Mouse (Mus musculus): ENCODE results near the gene Gm20379. TPM values are rescaled to one million over a fixed set of nuclear protein-coding genes. Genes with fewer than 3 reads are reported as not detected.

The Gm20379 gene
- polyA plus RNA-seq, 1 experiment from 2014 or later: 0.25 TPM

- Histone ChIP-seq H3K4me2 (replicated peaks; ENCODE audit: low read depth, low read length) (no peak overlapping the region), H3K4me1 (ENCODE audit: insufficient read depth, low read depth, low read length) (no peaks in the 10 kb centered on the region), H3K4me3 (ENCODE audit: low read depth, low read length) (no peak overlapping the region), H3K9ac (replicated peaks; ENCODE audit: low read depth) (no peak overlapping the region), H3K9me3 (ENCODE audit: low read length) (no peaks in the 10 kb centered on the region), H3K36me3 (ENCODE audit: insufficient read depth, low read length) (no peaks in the 10 kb centered on the region), H3K27ac (ENCODE audit: low read length) (no peak overlapping the region), H3K27me3 (replicated peaks; ENCODE audit: insufficient read depth, low read length) (no peaks in the 10 kb centered on the region)
- WGBS: 86% methylated on average over 4 of the region's 4 CpGs
- ATAC-seq (no peak), DNase-seq (ENCODE audit: low spot score) (no peak)
- TF ChIP-seq CTCF (IDR thresholded peaks at IDR 0.05): no peak
- no peak for TF ChIP-seq EP300 (IDR thresholded peaks at IDR 0.05)
Observed at GRCm38 (mm10) chr13:92302466-92302865, 3.3 kb upstream of the Gm20379 start.

GRCm38 (mm10) chr13:92303062-92303948 is 2.5 kb upstream of the Gm20379 start:
- H3K9ac ChIP-seq (replicated peaks; ENCODE audit: low read depth): no peak overlapping the region
- no peak for DNase-seq (ENCODE audit: low spot score)
- 84% methylated on average over 8 of the region's 8 CpGs for WGBS
- H3K4me2 ChIP-seq (replicated peaks; ENCODE audit: low read depth, low read length): no peak overlapping the region
- no peaks in the 10 kb centered on the region for H3K36me3 ChIP-seq (ENCODE audit: insufficient read depth, low read length)
- ATAC-seq: no peak
- H3K4me1 ChIP-seq (ENCODE audit: insufficient read depth, low read depth, low read length): no peaks in the 10 kb centered on the region
- no peak overlapping the region for H3K27ac ChIP-seq (ENCODE audit: low read length)
- H3K4me3 ChIP-seq (ENCODE audit: low read depth, low read length): no peak overlapping the region
- no peaks in the 10 kb centered on the region for H3K9me3 ChIP-seq (ENCODE audit: low read length)
- H3K27me3 ChIP-seq (replicated peaks; ENCODE audit: insufficient read depth, low read length): no peaks in the 10 kb centered on the region
- no peak for TF ChIP-seq CTCF (IDR thresholded peaks at IDR 0.05)
- TF ChIP-seq EP300 (IDR thresholded peaks at IDR 0.05): no peak

- Histone ChIP-seq H3K27ac (ENCODE audit: low read length) (no peak overlapping the region), H3K27me3 (replicated peaks; ENCODE audit: insufficient read depth, low read length) (no peaks in the 10 kb centered on the region), H3K4me1 (ENCODE audit: insufficient read depth, low read depth, low read length) (no peaks in the 10 kb centered on the region), H3K36me3 (ENCODE audit: insufficient read depth, low read length) (no peaks in the 10 kb centered on the region), H3K9me3 (ENCODE audit: low read length) (no peaks in the 10 kb centered on the region), H3K4me3 (ENCODE audit: low read depth, low read length) (no peak overlapping the region), H3K4me2 (replicated peaks; ENCODE audit: low read depth, low read length) (no peak overlapping the region), H3K9ac (replicated peaks; ENCODE audit: low read depth) (no peak overlapping the region)
- no peak for ATAC-seq
- TF ChIP-seq EP300 (IDR thresholded peaks at IDR 0.05) (no peak), CTCF (IDR thresholded peaks at IDR 0.05) (no peak)
- DNase-seq (ENCODE audit: low spot score): no peak
- WGBS: 97% methylated on average over 5 of the region's 5 CpGs
Observed at GRCm38 (mm10) chr13:92304291-92304690, 1.5 kb upstream of the Gm20379 start.

- no peak for TF ChIP-seq EP300 (IDR thresholded peaks at IDR 0.05)
- TF ChIP-seq CTCF (IDR thresholded peaks at IDR 0.05): no peak
- 88% methylated on average over 5 of the region's 5 CpGs for WGBS
Observed at GRCm38 (mm10) chr13:92314613-92315012, 8.8 kb downstream of the Gm20379 start.

GRCm38 (mm10) chr13:92320770-92321169 is 15.0 kb downstream of the Gm20379 start:
- DNase-seq (ENCODE audit: low spot score): no peak
- ATAC-seq: no peak
- Histone ChIP-seq H3K27me3 (replicated peaks; ENCODE audit: insufficient read depth, low read length) (no peaks in the 10 kb centered on the region), H3K27ac (ENCODE audit: low read length) (no peak overlapping the region), H3K4me1 (ENCODE audit: insufficient read depth, low read depth, low read length) (no peaks in the 10 kb centered on the region), H3K4me3 (ENCODE audit: low read depth, low read length) (no peak overlapping the region), H3K9ac (replicated peaks; ENCODE audit: low read depth) (no peak overlapping the region), H3K9me3 (ENCODE audit: low read length) (no peaks in the 10 kb centered on the region), H3K4me2 (replicated peaks; ENCODE audit: low read depth, low read length) (no peak overlapping the region), H3K36me3 (ENCODE audit: insufficient read depth, low read length) (peaks cover 5% of the 10 kb centered on the region; the same call in 1 of the 2 replicates)
- TF ChIP-seq EP300 (IDR thresholded peaks at IDR 0.05) (no peak), CTCF (IDR thresholded peaks at IDR 0.05) (no peak)
- 78% methylated on average over 5 of the region's 5 CpGs for WGBS

More at GRCm38 (mm10) chr13:92314613-92315012, 8.8 kb downstream of the Gm20379 start:
- H3K9me3 ChIP-seq (ENCODE audit: low read length): no peaks in the 10 kb centered on the region
- H3K27ac ChIP-seq (ENCODE audit: low read length): no peak overlapping the region
- no peak for ATAC-seq
- no peak overlapping the region for H3K9ac ChIP-seq (replicated peaks; ENCODE audit: low read depth)
- no peak for DNase-seq (ENCODE audit: low spot score)
- H3K36me3 ChIP-seq (ENCODE audit: insufficient read depth, low read length): no peaks in the 10 kb centered on the region
- H3K4me1 ChIP-seq (ENCODE audit: insufficient read depth, low read depth, low read length): no peaks in the 10 kb centered on the region
- H3K27me3 ChIP-seq (replicated peaks; ENCODE audit: insufficient read depth, low read length): no peaks in the 10 kb centered on the region
- no peak overlapping the region for H3K4me3 ChIP-seq (ENCODE audit: low read depth, low read length)
- H3K4me2 ChIP-seq (replicated peaks; ENCODE audit: low read depth, low read length): no peak overlapping the region

GRCm38 (mm10) chr13:92326030-92326429 is 20.2 kb downstream of the Gm20379 start:
- Histone ChIP-seq H3K9ac (replicated peaks; ENCODE audit: low read depth) (no peak overlapping the region), H3K9me3 (ENCODE audit: low read length) (no peaks in the 10 kb centered on the region), H3K27me3 (replicated peaks; ENCODE audit: insufficient read depth, low read length) (no peaks in the 10 kb centered on the region), H3K27ac (ENCODE audit: low read length) (no peak overlapping the region), H3K4me1 (ENCODE audit: insufficient read depth, low read depth, low read length) (no peaks in the 10 kb centered on the region), H3K4me3 (ENCODE audit: low read depth, low read length) (no peak overlapping the region), H3K4me2 (replicated peaks; ENCODE audit: low read depth, low read length) (no peak overlapping the region), H3K36me3 (ENCODE audit: insufficient read depth, low read length) (peaks cover 5% of the 10 kb centered on the region; the same call in 1 of the 2 replicates)
- no peak for TF ChIP-seq EP300 (IDR thresholded peaks at IDR 0.05)
- TF ChIP-seq CTCF (IDR thresholded peaks at IDR 0.05): no peak
- ATAC-seq (no peak), DNase-seq (ENCODE audit: low spot score) (no peak)
- 65% methylated on average over 5 of the region's 5 CpGs for WGBS
